Mouse (Mus musculus) limb, embryonic 15.5 days (tissue): ENCODE measurements around the gene Ces3a. TPM values are rescaled to one million over a fixed set of nuclear protein-coding genes. Genes with fewer than 3 reads are reported as not detected.

Source experiments
- ATAC-seq: fragments of 200-750 bp; cut with Nextera tagmentation; 2 replicates; pipeline ENCODE4 v1.8.0; 2017; ENCODE audit warnings: low read depth, moderate TSS enrichment; ENCODE audit not compliant: insufficient number of reproducible peaks, low FRiP score, low TSS enrichment
- H3K27ac ChIP-seq: fragments of 300-500 bp; sonication (generic); 2 replicates; pipeline ENCODE4 v1.5.1; 2015; ENCODE audit warnings: moderate library complexity, mild to moderate bottlenecking, inconsistent platforms
- H3K27me3 ChIP-seq: fragments of 300-500 bp; sonication (generic); 2 replicates; pipeline ENCODE4 v1.6.1; 2015; ENCODE audit warnings: inconsistent platforms
- H3K36me3 ChIP-seq: fragments of 300-500 bp; sonication (generic); 2 replicates; pipeline ENCODE4 v1.6.1; 2015; ENCODE audit warnings: inconsistent platforms
- H3K4me1 ChIP-seq: fragments of 300-500 bp; sonication (generic); 2 replicates; pipeline ENCODE4 v1.6.1; 2015; ENCODE audit warnings: inconsistent platforms
- H3K4me2 ChIP-seq: fragments of 300-500 bp; sonication (generic); 2 replicates; pipeline ENCODE4 v1.6.1; 2015; ENCODE audit warnings: mild to moderate bottlenecking, inconsistent platforms
- H3K4me3 ChIP-seq: fragments of 300-500 bp; sonication (generic); 2 replicates; pipeline ENCODE4 v1.5.1; 2015; ENCODE audit warnings: mild to moderate bottlenecking, inconsistent platforms
- H3K9ac ChIP-seq: fragments of 300-500 bp; sonication (generic); 2 replicates; pipeline ENCODE4 v1.6.1; 2015; ENCODE audit warnings: inconsistent platforms
- H3K9me3 ChIP-seq: fragments of 300-500 bp; sonication (generic); 2 replicates; pipeline ENCODE4 v1.6.1; 2016; ENCODE audit warnings: inconsistent platforms
- WGBS: fragments of 180-500 bp; shearing (Covaris S2); methylation state at CpG from one replicate; pipeline ENCODE4 v1.1.7; 2015; 5-methylcytosine and 5-hydroxymethylcytosine counted together
- polyA plus RNA-seq: library from polyadenylated mRNA; unstranded; fragments of >200 nt; fragmentation: Nextera tagmentation; extraction: Ambion mirVana; gene quantifications from 2 replicates; pipeline ENCODE4 v1.2.1, GENCODE M21; 2015

Gene Ces3a
- not detected in 2 replicates for polyA plus RNA-seq

DNA sequence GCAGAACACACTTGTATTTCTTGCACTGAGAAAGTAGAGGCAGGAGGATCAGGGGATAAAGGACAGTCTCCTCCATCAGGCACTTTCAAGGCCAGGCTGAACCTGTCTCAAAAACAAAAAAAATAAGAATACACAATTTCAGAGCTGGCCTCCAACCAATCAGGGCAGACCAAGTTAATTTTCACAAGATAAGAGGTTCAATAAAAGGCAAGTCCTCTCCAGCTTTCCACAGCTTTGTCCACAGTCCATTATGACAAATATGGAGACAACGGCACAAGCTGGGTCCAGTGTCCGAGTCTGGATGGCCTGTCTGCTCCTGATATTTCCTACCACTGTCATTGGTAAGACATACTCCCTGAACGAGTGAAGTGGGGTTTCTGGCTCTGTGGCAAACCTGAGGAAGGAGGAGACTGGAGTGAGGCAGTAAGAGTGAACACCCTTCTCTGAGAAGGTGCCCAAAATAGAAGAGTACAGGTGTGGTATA is at the start of gene Ces3a:
Gene Ces3a, plus strand, starts transcription at position 231 of the 484 bp plus-strand sequence.
- H3K9ac ChIP-seq = no peak within 1 kb of the TSS
- WGBS = 74% methylated on average over 3 of the region's 3 CpGs
- H3K9me3 ChIP-seq = no peaks in the 10 kb centered on the region

DNA sequence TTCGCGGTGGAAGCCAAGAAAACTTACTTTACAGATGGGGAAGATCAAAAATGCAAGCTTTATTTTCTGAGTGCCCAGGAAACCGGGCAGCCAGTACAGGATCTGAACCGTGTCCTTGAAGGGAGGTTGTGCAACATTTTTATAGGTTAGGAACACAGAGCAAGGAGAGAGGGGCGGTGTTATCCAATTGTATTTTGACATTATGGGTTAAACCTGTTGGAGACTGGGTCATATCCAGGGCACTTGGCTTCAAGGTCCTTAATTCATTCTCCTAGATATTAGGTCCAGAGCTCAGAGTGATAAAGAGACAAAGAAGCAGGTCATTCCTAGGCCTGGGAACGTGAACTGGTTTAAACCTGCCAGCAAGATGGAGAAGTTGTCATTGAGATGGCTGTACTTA is 49.2 kb upstream of the Ces3a start:
- Histone ChIP-seq H3K27me3 (no peaks in the 10 kb centered on the region), H3K36me3 (no peaks in the 10 kb centered on the region), H3K9ac (no peak overlapping the region), H3K4me1 (no peaks in the 10 kb centered on the region), H3K4me3 (no peak overlapping the region), H3K27ac (no peak overlapping the region), H3K9me3 (no peaks in the 10 kb centered on the region), H3K4me2 (no peak overlapping the region)
- no peak for ATAC-seq
- WGBS = 81% methylated on average over 6 of the region's 6 CpGs

More for the DNA sequence above, at the start of gene Ces3a:
- H3K27ac ChIP-seq = no peak within 1 kb of the TSS
- no peak for ATAC-seq
- no peak within 1 kb of the TSS for H3K4me3 ChIP-seq
- no peaks in the 10 kb centered on the region for H3K27me3 ChIP-seq
- H3K4me1 ChIP-seq = no peaks in the 10 kb centered on the region
- no peaks in the 10 kb centered on the region for H3K36me3 ChIP-seq
- no peak within 1 kb of the TSS for H3K4me2 ChIP-seq

- Histone ChIP-seq H3K36me3 (no peaks in the 10 kb centered on the region), H3K27me3 (no peaks in the 10 kb centered on the region), H3K9ac (no peak within 1 kb of the TSS), H3K4me1 (no peaks in the 10 kb centered on the region), H3K9me3 (no peaks in the 10 kb centered on the region), H3K27ac (no peak within 1 kb of the TSS), H3K4me3 (no peak within 1 kb of the TSS), H3K4me2 (no peak within 1 kb of the TSS)
- ATAC-seq = no peak
- WGBS = 76% methylated on average over 7 of the region's 7 CpGs
Observed at GRCm38 (mm10) chr8:105000586-105000985, 47.8 kb upstream of the Ces3a start, which contains the start of gene Ces2h. TSS of gene Ces2h (plus strand) at chr8:105000853.

DNA sequence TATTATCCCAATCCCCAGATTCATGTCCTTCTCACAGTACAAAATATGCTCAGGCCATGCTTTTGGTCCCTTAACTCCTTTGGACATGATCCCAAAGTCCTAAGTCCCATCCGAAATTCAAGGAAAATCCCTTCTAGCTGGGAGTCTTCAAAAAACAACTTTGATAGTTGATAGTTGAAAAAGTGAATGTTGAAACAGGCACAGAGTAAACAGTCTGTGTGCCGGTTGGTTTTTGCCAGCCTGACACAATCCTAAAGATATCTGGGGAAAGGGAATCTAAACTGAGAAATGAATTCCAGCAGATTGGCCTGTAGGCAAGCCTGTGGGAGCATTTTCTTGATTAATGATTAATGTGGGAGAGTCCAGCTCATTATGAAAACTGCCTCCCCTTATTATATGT is 38.4 kb upstream of the Ces3a start:
- Histone ChIP-seq H3K27ac (no peak overlapping the region), H3K27me3 (no peaks in the 10 kb centered on the region), H3K36me3 (no peaks in the 10 kb centered on the region), H3K4me1 (no peaks in the 10 kb centered on the region), H3K9me3 (no peaks in the 10 kb centered on the region), H3K4me2 (no peak overlapping the region), H3K9ac (no peak overlapping the region), H3K4me3 (no peak overlapping the region)
- ATAC-seq = no peak
- WGBS = 87% methylated on average over 2 of the region's 2 CpGs

DNA sequence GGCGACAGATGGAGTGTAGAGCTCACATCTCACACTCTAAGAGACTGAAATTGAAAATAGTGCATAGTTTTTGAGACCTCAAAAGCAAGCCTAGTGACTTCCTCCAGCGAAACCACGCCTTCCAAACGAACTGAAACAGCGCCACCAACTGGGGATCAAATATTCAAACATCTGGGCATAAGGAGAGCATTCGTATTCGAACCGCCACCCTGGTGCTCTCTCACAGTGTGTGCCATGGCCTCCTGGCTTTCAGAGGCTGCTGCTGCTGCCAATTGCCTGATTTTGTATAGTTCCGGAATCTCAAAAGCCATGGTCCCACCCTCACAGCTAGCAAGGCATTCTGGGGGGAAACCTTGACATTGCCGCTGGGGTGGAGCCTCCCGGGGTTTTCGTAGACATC is 37.3 kb upstream of the Ces3a start:
- Histone ChIP-seq H3K9ac (no peak overlapping the region), H3K27me3 (no peaks in the 10 kb centered on the region), H3K4me3 (no peak overlapping the region), H3K4me2 (no peak overlapping the region), H3K36me3 (no peaks in the 10 kb centered on the region), H3K9me3 (no peaks in the 10 kb centered on the region), H3K27ac (no peak overlapping the region), H3K4me1 (no peaks in the 10 kb centered on the region)
- no peak for ATAC-seq
- WGBS = 78% methylated on average over 12 of the region's 12 CpGs

DNA sequence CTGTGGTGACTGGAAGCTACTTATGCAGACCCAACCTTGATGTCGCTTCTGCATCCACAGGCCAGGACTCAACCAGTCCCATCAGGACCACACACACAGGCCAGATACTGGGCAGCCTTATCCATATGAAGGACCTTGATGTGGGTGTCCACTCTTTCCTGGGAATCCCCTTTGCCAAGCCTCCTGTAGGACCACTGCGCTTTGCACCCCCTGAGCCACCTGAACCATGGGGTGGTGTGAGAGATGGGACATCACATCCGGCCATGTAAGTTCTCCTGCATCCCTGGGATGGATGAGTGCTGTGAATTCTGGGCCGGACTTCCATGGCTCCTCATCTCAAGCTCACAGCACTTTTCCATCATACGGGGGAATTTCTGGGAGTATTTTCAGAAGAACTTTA is 34.0 kb upstream of the Ces3a start:
- no peak overlapping the region for H3K27ac ChIP-seq
- WGBS = 89% methylated on average over 5 of the region's 5 CpGs
- no peak for ATAC-seq

DNA sequence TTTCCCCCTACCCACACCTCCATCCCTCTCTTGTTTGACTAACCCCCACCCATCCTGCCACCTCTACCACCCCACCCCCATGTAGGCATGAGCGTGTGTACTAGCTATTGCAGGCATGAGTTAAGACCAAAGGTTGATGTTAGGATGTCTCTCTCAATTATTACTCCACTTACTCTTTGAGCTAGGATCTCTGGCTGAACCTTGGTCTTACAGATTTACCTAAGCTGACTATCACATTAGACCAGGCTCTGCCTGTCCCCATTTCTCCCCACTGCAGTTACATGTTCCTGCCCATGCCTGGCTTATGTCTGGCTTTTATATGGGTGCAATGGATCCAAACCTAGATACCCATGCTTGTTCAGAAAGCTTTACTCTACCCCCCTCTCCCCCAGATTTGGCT is 26.4 kb upstream of the Ces3a start:
- H3K9ac ChIP-seq = no peak overlapping the region
- H3K4me2 ChIP-seq = no peak overlapping the region
- no peak overlapping the region for H3K27ac ChIP-seq
- ATAC-seq = no peak
- no peaks in the 10 kb centered on the region for H3K36me3 ChIP-seq
- H3K4me3 ChIP-seq = no peak overlapping the region
- H3K27me3 ChIP-seq = no peaks in the 10 kb centered on the region
- no peaks in the 10 kb centered on the region for H3K9me3 ChIP-seq
- WGBS = 82% methylated on average over 1 of the region's 1 CpGs
- no peaks in the 10 kb centered on the region for H3K4me1 ChIP-seq

More for the DNA sequence above, 34.0 kb upstream of the Ces3a start:
- no peak overlapping the region for H3K4me3 ChIP-seq
- H3K4me2 ChIP-seq = no peak overlapping the region
- H3K27me3 ChIP-seq = no peaks in the 10 kb centered on the region
- H3K36me3 ChIP-seq = no peaks in the 10 kb centered on the region
- H3K4me1 ChIP-seq = no peaks in the 10 kb centered on the region
- H3K9ac ChIP-seq = no peak overlapping the region
- H3K9me3 ChIP-seq = no peaks in the 10 kb centered on the region

- ATAC-seq = no peak
- WGBS = 39% methylated on average over 1 of the region's 1 CpGs
- H3K4me2 ChIP-seq = no peak overlapping the region
- no peak overlapping the region for H3K27ac ChIP-seq
- H3K27me3 ChIP-seq = no peaks in the 10 kb centered on the region
- no peak overlapping the region for H3K9ac ChIP-seq
- H3K36me3 ChIP-seq = no peaks in the 10 kb centered on the region
- H3K4me1 ChIP-seq = no peaks in the 10 kb centered on the region
- H3K4me3 ChIP-seq = no peak overlapping the region
- H3K9me3 ChIP-seq = no peaks in the 10 kb centered on the region
Observed at GRCm38 (mm10) chr8:105023087-105023486, 25.3 kb upstream of the Ces3a start.

- 50% methylated on average over 2 of the region's 2 CpGs for WGBS
Observed at GRCm38 (mm10) chr8:105025050-105025449, 23.4 kb upstream of the Ces3a start.

GRCm38 (mm10) chr8:105043510-105043909 is 4.9 kb upstream of the Ces3a start:
- WGBS = 36% methylated on average over 1 of the region's 1 CpGs
- no peaks in the 10 kb centered on the region for H3K27me3 ChIP-seq
- H3K9ac ChIP-seq = no peak overlapping the region
- no peaks in the 10 kb centered on the region for H3K36me3 ChIP-seq
- no peak overlapping the region for H3K27ac ChIP-seq
- ATAC-seq = no peak
- no peak overlapping the region for H3K4me3 ChIP-seq
- no peaks in the 10 kb centered on the region for H3K4me1 ChIP-seq
- H3K9me3 ChIP-seq = no peaks in the 10 kb centered on the region
- H3K4me2 ChIP-seq = no peak overlapping the region

More at GRCm38 (mm10) chr8:105025050-105025449, 23.4 kb upstream of the Ces3a start:
- H3K4me1 ChIP-seq = no peaks in the 10 kb centered on the region
- no peak overlapping the region for H3K4me2 ChIP-seq
- H3K27ac ChIP-seq = no peak overlapping the region
- no peak for ATAC-seq
- H3K36me3 ChIP-seq = no peaks in the 10 kb centered on the region
- no peaks in the 10 kb centered on the region for H3K9me3 ChIP-seq
- H3K9ac ChIP-seq = no peak overlapping the region
- no peak overlapping the region for H3K4me3 ChIP-seq
- no peaks in the 10 kb centered on the region for H3K27me3 ChIP-seq

- no peak overlapping the region for H3K9ac ChIP-seq
- no peaks in the 10 kb centered on the region for H3K9me3 ChIP-seq
- no peaks in the 10 kb centered on the region for H3K36me3 ChIP-seq
- H3K27ac ChIP-seq = no peak overlapping the region
- ATAC-seq = no peak
- H3K4me2 ChIP-seq = no peak overlapping the region
- no peak overlapping the region for H3K4me3 ChIP-seq
- no peaks in the 10 kb centered on the region for H3K27me3 ChIP-seq
- 78% methylated on average over 3 of the region's 3 CpGs for WGBS
- no peaks in the 10 kb centered on the region for H3K4me1 ChIP-seq
Observed at GRCm38 (mm10) chr8:105045824-105046401, 2.5 kb upstream of the Ces3a start.

- H3K27ac ChIP-seq = no peak overlapping the region
- no peaks in the 10 kb centered on the region for H3K27me3 ChIP-seq
- WGBS = 87% methylated on average over 4 of the region's 4 CpGs
- H3K4me1 ChIP-seq = no peaks in the 10 kb centered on the region
- H3K9ac ChIP-seq = no peak overlapping the region
- no peaks in the 10 kb centered on the region for H3K36me3 ChIP-seq
- ATAC-seq = no peak
- H3K4me3 ChIP-seq = no peak overlapping the region
- no peaks in the 10 kb centered on the region for H3K9me3 ChIP-seq
- H3K4me2 ChIP-seq = no peak overlapping the region
Observed at GRCm38 (mm10) chr8:105056211-105056610, 7.8 kb downstream of the Ces3a start.

- ATAC-seq = no peak
- no peak overlapping the region for H3K4me2 ChIP-seq
- H3K9me3 ChIP-seq = no peaks in the 10 kb centered on the region
- no peak overlapping the region for H3K4me3 ChIP-seq
- H3K27ac ChIP-seq = no peak overlapping the region
- H3K9ac ChIP-seq = no peak overlapping the region
- H3K36me3 ChIP-seq = no peaks in the 10 kb centered on the region
- H3K4me1 ChIP-seq = no peaks in the 10 kb centered on the region
- no peaks in the 10 kb centered on the region for H3K27me3 ChIP-seq
Observed at GRCm38 (mm10) chr8:105060056-105060455, 11.7 kb downstream of the Ces3a start.
